Mouse (Mus musculus) B cell, adult 62 days (primary cell): Measurements from ENCODE around the gene Atoh7. TPM values are rescaled to one million over a fixed set of nuclear protein-coding genes. Genes with fewer than 3 reads are reported as not detected.

Source experiments
- total RNA-seq: library from RNA; stranded (reverse); gene quantifications from 4 replicates; pipeline ENCODE4 v1.2.4, GENCODE M21; 2023

Atoh7 gene
- total RNA-seq, result not detected in 4 replicates

GRCm38 (mm10) chr10:63099521-63099920 is at the start of gene Atoh7:
Atoh7 (plus strand) TSS chr10:63099651.

GRCm38 (mm10) chr10:63059862-63060261 is 39.6 kb upstream of the Atoh7 start, which contains the start of gene Pbld1:
Pbld1 (plus strand) TSS chr10:63060162.

Other genes with a start within 250 kb of the Atoh7 start
- gene Tet1, start 190.7 kb upstream of the Atoh7 start, total RNA-seq, result 6.4 to 11.6 TPM (median 9.2 TPM) in 4 replicates
- 13.3 to 19.7 TPM (median 19.5 TPM) in 4 replicates for gene Slc25a16, start 179.0 kb upstream of the Atoh7 start, total RNA-seq
- 1.4 to 3.3 TPM (median 2.9 TPM) in 4 replicates for gene Dna2, start 152.6 kb upstream of the Atoh7 start, total RNA-seq
- 28.5 to 39.8 TPM (median 32.0 TPM) in 4 replicates for gene Rufy2, start 119.4 kb upstream of the Atoh7 start, total RNA-seq
- 90.9 to 102 TPM (median 100 TPM) in 4 replicates for gene Hnrnph3, start 75.4 kb upstream of the Atoh7 start, total RNA-seq
- 0.67 to 2.1 TPM (median 1.5 TPM) in 4 replicates for gene Pbld2, start 75.3 kb upstream of the Atoh7 start, total RNA-seq
- gene Pbld1, start 39.5 kb upstream of the Atoh7 start, total RNA-seq, result not detected in 4 replicates
- not detected in 4 replicates for gene Mypn, start 104.3 kb downstream of the Atoh7 start, total RNA-seq
- 223 to 260 TPM (median 231 TPM) in 4 replicates for gene Herc4, start 144.2 kb downstream of the Atoh7 start, total RNA-seq